Mouse (Mus musculus) myocyte (in vitro differentiated cells): ENCODE measurements around the gene Arhgef26.

Source experiments
- CEBPB ChIP-seq: IDR thresholded peaks from 2 replicates; pipeline ENCODE4 v1.6.1; 2011; ENCODE audit warnings: mild to moderate bottlenecking, moderate library complexity; ENCODE audit not compliant: poor library complexity, insufficient read depth, severe bottlenecking
- E2F4 ChIP-seq: IDR thresholded peaks from one replicate; pipeline ENCODE4 v1.6.1; 2011; ENCODE audit warnings: mild to moderate bottlenecking, control low read depth, moderate library complexity; ENCODE audit not compliant: insufficient read depth
- MAX ChIP-seq: IDR thresholded peaks from one replicate; pipeline ENCODE4 v1.6.1; 2011; ENCODE audit warnings: low read depth, mild to moderate bottlenecking, control low read depth
- MYOG ChIP-seq, 3 experiments: IDR thresholded peaks; one replicate each; pipeline ENCODE4 v1.6.1; 2011; ENCODE audit warnings: control low read depth in 2 of 3, low read depth in 2 of 3, mild to moderate bottlenecking in 2 of 3; ENCODE audit not compliant: insufficient read length in 2 of 3, control insufficient read depth in 1 of 3, insufficient read depth in 1 of 3
- POLR2A ChIP-seq: IDR thresholded peaks from one replicate; pipeline ENCODE4 v1.6.1; 2011; ENCODE audit warnings: low read depth, mild to moderate bottlenecking, control low read depth, moderate library complexity; ENCODE audit not compliant: insufficient read length
- POLR2AphosphoS2 ChIP-seq: IDR thresholded peaks from one replicate; pipeline ENCODE4 v1.6.1; 2011; ENCODE audit warnings: low read depth, control low read depth; ENCODE audit not compliant: insufficient read length
- REST ChIP-seq: IDR thresholded peaks from one replicate; pipeline ENCODE4 v1.6.1; 2011; ENCODE audit warnings: mild to moderate bottlenecking, control low read depth, moderate library complexity; ENCODE audit not compliant: insufficient read depth, insufficient read length
- USF1 ChIP-seq: IDR thresholded peaks from one replicate; pipeline ENCODE4 v1.6.1; 2011; ENCODE audit warnings: low read depth, mild to moderate bottlenecking, control low read depth, moderate library complexity

- TF ChIP-seq POLR2A (peak; percentile 82), MYOG (IDR thresholded peaks at IDR 0.05; ENCODE audit: control insufficient read depth in 1 of 3, insufficient read depth in 1 of 3, insufficient read length in 2 of 3, low read depth in 2 of 3) (no peak), REST (no peak), CEBPB (no peak), POLR2AphosphoS2 (peak; percentile 75), MAX (no peak), USF1 (no peak), E2F4 (peak; percentile 91)
Observed at GRCm38 (mm10) chr3:62506488-62507205, 168.5 kb downstream of the Arhgef26 start, which contains the start of gene Dhx36.
